Mouse (Mus musculus) forelimb bud, embryonic 11.5 days (tissue): ENCODE results near the gene Rpusd1.
"Not testable (repeated sequence)": the region's sequence is repeated elsewhere in the genome, so short reads cannot be mapped to it uniquely, and the experiment has no call there.

Source experiments
- DNase-seq: peaks from one replicate; pipeline ENCODE4 v3.0.0-alpha.2; 2012; ENCODE audit warnings: low read depth, low spot score

The Rpusd1 gene

GRCm38 (mm10) chr17:25735745-25736144 is 8.3 kb downstream of the Rpusd1 start, which contains the start of gene Mslnl:
Gene Mslnl (plus strand): TSS chr17:25736042.
- DNase-seq: no peak

GRCm38 (mm10) chr17:25738861-25739260 is 11.4 kb downstream of the Rpusd1 start:
- no peak for DNase-seq

- not testable (repeated sequence) for DNase-seq
Measured at GRCm38 (mm10) chr17:25741471-25741870, 14.0 kb downstream of the Rpusd1 start.

DNA sequence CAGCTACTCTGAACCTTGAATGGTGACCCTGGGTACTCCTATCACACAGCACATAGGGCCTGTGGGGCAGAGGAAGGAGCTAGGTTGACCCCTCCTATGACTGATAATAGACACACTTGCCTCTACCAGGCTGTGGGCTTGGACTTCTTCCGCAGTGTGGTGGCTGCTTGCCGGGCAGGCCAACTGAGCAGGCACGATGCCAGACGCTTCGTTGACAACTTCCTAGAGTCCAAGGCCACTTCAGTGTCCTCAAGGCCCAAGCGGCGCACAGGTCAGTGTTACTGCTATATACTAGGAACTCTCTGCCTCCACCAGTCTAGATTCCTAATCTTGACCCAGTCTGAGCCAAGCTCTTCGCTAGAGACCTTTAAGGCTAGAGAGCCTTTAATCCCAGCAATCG is 16.4 kb downstream of the Rpusd1 start:
- DNase-seq: no peak

- DNase-seq: no peak
Measured at GRCm38 (mm10) chr17:25744311-25744710, 16.8 kb downstream of the Rpusd1 start.

DNA sequence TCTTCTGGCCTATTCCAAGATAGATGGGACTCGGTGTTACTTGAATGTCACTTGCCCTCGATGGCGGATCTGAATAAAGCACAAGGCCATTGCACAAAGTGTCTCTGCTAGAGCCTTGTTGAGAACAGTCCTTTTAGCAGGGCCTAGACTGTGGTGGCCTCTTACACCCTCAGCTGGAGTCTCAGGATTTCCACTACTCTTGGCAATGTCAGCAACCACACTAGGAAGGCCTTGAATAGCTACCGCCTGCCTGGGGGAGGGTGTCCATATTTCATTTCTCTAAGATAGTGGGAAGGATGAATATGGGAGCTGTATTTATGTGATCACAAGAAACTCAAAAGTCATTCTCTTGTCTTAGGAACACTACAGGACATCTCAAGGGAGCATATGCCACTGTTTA is 20.8 kb downstream of the Rpusd1 start:
- DNase-seq: no peak

DNA sequence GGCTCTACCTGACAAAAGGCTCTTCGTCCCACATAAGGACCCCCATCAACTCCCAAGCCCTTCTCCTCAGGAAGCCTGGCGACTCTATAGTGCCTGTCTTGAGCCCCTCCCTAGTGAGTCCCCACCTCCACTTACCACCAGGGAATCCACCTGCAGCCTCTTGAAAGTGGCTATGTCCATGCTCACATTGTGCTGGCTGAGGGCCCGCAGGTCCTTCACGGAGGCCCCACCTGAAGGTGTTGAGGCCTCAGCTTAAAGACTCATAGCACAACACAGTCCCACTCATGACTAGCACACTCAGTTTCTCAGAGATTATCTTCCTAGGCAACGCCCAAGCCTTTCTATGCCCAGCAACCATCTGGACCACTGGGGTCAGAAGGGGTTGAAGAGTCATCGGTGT is 21.8 kb downstream of the Rpusd1 start:
- no peak for DNase-seq

DNA sequence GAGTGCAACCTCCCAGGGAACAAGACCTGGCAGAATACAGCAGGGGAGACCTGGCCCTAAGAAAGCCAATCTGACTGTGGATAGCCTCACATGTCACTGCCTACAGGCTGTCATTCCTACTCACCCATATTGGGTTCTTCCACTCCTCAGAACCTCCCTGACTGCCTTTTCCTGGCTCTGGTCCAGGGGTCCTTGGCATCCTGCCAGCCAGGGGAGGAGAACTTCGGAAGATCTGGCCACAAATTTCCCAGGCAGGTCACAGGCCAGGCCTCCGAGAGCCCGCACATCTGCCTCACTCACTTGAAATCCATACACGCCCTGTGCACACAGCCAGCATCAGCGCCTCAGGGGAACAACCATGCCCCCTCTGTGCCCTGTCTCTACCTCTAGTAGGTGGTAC is 24.0 kb downstream of the Rpusd1 start:
- no peak for DNase-seq

GRCm38 (mm10) chr17:25754241-25754640 is 26.8 kb downstream of the Rpusd1 start, which contains the start of gene Msln:
Gene Msln (minus strand): TSS chr17:25754378.
- DNase-seq: no peak

DNA sequence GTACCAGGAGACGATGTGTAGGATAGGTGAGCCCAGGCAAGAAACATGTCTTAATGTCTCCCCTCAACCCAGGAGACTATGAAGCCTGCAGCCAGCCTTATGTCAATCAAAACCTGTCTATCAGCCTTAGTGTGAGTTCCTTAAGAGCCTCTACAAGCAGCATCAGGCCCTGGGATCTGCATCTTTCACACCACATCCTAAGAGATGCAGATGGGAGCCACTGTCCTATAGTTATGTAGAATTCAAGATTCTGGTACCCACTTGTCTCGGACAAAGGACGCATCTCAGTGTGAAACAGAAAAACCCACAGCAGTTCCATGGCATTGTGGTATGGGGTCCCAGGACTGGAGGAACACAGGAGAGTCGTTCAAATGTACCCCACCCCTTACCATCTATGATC is 27.6 kb downstream of the Rpusd1 start:
- no peak for DNase-seq

DNA sequence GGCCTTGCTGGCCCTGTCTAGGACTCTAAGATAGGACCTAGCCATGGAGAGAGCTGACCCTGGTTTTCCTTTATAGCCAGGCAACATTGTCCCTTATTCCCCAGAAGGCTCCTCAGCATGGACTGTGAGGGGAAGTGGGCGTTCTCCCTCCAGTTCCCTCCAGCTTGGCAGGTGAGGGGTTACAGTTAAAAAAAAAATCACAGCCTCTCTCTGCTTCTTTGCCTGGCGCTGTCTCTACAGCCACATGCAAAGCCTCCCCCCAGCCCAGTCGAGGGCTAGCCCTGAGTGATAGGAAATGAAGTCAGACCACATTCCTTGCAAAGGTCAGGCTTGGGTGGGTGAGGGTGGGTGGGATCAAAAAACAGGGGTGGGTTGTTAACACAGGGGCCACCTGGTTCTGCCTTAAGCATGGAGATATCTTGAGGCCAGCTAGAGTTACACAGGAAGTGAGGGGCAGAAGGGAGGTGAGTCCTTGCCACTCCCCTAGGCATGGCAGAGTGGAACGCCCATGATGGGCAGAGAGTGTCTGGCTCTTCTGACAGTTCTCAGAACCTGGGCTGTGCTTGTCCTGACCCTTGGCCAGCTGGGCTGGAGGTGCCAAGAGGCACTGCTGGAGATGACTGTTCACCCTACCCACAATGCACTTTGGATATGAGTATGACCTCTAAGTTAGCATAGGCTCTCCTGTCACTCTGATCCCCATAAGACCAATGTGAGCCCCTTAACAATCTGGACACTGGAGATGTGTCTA is 28.3 kb downstream of the Rpusd1 start:
- peak; percentile 14 for DNase-seq

GRCm38 (mm10) chr17:25756378-25757242 is 29.1 kb downstream of the Rpusd1 start:
- no peak for DNase-seq

DNA sequence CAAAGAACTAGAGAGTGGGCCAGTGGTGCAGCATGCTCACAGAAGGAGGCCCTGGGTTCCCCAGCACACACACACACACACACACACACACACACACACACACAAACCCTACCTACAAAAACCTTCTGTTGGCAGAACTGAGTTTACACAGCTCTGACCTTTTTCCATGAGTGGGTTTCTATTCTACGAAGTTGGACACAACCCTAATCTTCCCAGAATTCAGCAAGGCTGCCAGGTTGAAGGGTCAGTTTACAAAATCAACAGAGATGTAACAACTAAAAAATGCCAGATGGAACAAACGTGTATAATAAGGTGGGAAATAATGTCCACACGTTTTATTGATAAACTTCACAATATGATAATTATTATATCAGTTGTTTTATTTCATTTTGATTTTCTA is 30.2 kb downstream of the Rpusd1 start:
- no peak for DNase-seq

DNA sequence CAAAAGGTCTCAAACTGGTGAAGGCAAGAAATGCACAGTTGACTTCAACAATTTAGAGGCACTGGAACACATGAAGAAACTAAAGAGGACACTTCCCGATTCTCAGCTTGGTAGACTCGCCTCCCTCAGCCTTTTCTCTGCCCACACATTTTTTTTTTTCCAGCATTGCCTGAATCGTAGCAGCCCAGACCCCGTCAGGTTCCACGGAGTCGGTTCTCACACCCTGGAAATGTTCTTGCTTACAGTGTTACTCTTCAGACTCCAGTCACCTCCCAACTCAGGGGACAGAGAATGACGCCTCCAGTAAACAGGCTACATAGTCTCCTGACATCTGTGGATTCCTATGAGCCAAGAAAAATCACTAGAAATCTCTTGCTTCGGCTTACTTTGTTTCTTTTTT is 32.7 kb downstream of the Rpusd1 start:
- DNase-seq: no peak

DNA sequence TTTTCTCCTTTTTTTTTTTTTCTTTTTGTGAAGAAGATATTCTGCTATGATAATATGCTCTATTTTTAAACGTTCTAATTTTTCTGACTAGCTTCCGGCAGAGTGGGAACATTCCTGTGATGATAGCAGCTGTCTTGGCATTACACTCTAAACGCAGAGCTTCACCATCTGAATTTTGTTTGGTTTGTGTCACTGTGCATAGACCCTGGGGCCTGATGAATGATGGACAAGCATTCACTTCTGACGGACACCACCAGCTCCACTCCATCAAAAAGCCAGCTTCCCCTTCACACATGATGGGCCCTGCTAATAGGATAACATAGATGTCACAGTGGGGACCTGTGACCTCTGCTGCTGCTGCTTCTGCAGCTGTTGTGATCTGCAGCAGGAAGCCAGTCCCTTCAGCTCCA is 34.1 kb downstream of the Rpusd1 start:
- DNase-seq: no peak

GRCm38 (mm10) chr17:25762591-25762990 is 35.1 kb downstream of the Rpusd1 start:
- no peak for DNase-seq

DNA sequence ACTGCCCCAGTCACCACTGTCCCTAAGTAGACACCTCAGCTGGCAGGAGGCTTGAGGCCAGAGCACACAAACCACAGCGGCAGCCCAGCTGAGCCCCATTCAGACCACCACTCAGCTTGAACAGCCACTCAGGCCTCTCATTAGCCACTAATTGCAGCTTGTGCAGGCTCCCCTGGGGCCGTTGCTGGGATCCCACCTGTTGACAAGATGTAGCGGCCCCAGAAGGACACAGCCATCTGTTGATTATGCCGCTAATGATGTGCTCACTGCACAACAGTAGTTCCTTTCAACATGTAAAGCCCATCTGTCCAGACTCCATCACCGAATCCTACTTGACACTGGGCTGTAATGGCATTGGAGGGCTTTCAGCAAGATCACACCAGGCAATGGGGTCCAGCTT is 38.4 kb downstream of the Rpusd1 start:
- peak; percentile 62 for DNase-seq

GRCm38 (mm10) chr17:25769331-25769730 is 41.9 kb downstream of the Rpusd1 start:
- no peak for DNase-seq

- DNase-seq: peak; percentile 98
Measured at GRCm38 (mm10) chr17:25773549-25774120, 46.2 kb downstream of the Rpusd1 start, which contains the start of gene Narfl. Gene Narfl (plus strand): TSS chr17:25773776.

DNA sequence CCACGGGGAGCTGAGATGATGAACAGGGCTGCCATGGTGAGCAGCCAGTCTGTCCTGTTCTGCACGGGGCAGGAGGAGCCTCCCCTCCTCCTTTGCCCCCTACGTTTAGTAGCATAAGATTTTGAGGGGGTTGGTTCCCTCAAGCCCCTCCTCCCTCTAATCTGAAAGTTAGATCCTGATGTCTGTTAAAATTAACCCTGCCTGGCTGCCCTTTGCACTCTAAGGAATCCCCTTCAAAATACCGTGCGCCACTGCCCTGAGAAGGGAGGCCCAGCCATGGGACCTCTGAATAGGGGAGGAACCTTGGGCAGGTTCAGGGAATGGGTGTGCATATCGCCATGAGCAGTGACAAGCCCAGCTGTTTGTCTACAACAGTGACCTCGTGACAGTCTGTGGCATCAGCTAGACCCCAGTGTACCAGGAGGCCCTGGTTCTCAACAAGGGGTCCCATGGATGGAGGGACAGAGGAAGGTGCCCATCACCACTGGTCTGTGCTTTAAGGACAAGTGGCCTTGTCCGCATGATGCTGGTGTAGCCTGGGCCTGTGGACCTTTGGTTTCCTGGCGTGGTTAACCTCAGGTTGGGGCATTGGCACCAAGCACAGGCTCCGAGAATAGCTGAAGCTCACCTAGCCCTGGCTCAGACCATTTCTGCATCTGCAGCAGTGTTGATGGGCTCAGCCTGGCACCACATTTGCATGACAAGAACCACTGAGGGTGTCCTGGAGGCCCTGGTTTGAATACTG is 48.0 kb downstream of the Rpusd1 start:
- DNase-seq: no peak

DNA sequence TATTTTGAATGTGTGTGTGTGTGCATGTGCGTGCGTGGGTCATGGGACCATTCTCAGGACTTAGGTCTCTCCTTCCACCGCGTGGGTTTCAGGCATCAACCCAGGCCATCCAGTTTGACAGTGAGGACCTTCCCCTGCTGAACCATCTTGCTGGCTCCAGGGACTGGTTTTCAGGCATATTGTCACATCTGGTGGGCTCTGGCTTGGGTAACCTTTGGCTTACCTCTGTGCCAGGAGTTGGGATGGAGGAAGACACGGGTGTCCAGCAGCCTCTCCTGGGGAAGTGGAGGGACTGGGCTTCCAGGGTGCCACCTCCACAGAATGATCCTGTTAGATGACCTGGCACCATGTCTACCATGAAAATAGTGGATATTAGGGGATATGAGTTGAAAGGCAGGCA is 50.5 kb downstream of the Rpusd1 start:
- no peak for DNase-seq
